Mouse (Mus musculus) CH12.LX (cell line): ENCODE measurements around the gene Hspa12a. TPM values are rescaled to one million over a fixed set of nuclear protein-coding genes. Genes with fewer than 3 reads are reported as not detected.

Experiments
- DNase-seq: peaks from one replicate; pipeline ENCODE4 v3.0.0-alpha.2; 2013; ENCODE audit errors: extremely low read depth
- H3K27ac ChIP-seq: 2 replicates; pipeline ENCODE4 v1.5.1; 2012; ENCODE audit warnings: low read depth, mild to moderate bottlenecking, control low read depth, moderate library complexity; ENCODE audit not compliant: insufficient read depth
- H3K27me3 ChIP-seq: replicated peaks from 2 replicates; pipeline ENCODE3; 2012; ENCODE audit warnings: inconsistent platforms
- H3K36me3 ChIP-seq, 2 experiments: replicated peaks in 1 of 2; 2 replicates each; pipeline versions ENCODE3 to v1.6.1; 2012; ENCODE audit warnings: inconsistent platforms in 1 of 2, low read length in 1 of 2, mild to moderate bottlenecking in 1 of 2, mixed read lengths in 1 of 2, moderate library complexity in 1 of 2; ENCODE audit not compliant: control insufficient read depth in 1 of 2, insufficient read depth in 1 of 2
- H3K4me1 ChIP-seq, 2 experiments: 2 replicates each; pipeline ENCODE4 v1.6.1; 2012; ENCODE audit warnings: inconsistent platforms in 1 of 2, moderate library complexity in 1 of 2; ENCODE audit not compliant: insufficient read depth in 2 of 2, control insufficient read depth in 1 of 2
- H3K4me2 ChIP-seq: 2 replicates; pipeline ENCODE4 v1.6.1; 2012; ENCODE audit warnings: low read depth, mild to moderate bottlenecking, control low read depth; ENCODE audit not compliant: poor library complexity, insufficient read depth, severe bottlenecking
- H3K4me3 ChIP-seq, 3 experiments: fragments of 150-350 bp in 1 of 3; sonication (generic) in 1 of 3; replicated peaks in 1 of 3; 2 replicates each; pipeline versions ENCODE3 to v1.5.1; 2011 to 2012; ENCODE audit warnings: low read depth in 2 of 3, low read length in 2 of 3, mild to moderate bottlenecking in 2 of 3, moderate library complexity in 2 of 3, control low read depth in 1 of 3, improper control_type of control experiment in 1 of 3, inconsistent platforms in 1 of 3, mixed read lengths in 1 of 3; ENCODE audit not compliant: poor library complexity in 1 of 3
- H3K79me2 ChIP-seq: replicated peaks from 2 replicates; pipeline ENCODE4 v1.6.1; 2012; ENCODE audit warnings: mild to moderate bottlenecking, moderate library complexity; ENCODE audit not compliant: control insufficient read depth, poor library complexity, insufficient read depth, severe bottlenecking; ENCODE audit errors: extremely low read depth
- H3K9ac ChIP-seq: 2 replicates; pipeline ENCODE4 v1.6.1; 2012; ENCODE audit warnings: low read depth, mild to moderate bottlenecking, control low read depth, moderate library complexity; ENCODE audit not compliant: insufficient read depth
- H3K9me3 ChIP-seq: replicated peaks from 2 replicates; pipeline ENCODE3; 2012; ENCODE audit warnings: low read length, inconsistent platforms, mixed read lengths
- CHD2 ChIP-seq: IDR thresholded peaks from 2 replicates; pipeline ENCODE4 v1.6.1; 2011; ENCODE audit warnings: low read length, improper control_type of control experiment
- ELF1 ChIP-seq: IDR thresholded peaks from 2 replicates; pipeline ENCODE4 v1.6.1; 2014; ENCODE audit warnings: low read depth, mild to moderate bottlenecking, inconsistent platforms, low read length, improper control_type of control experiment
- ETS1 ChIP-seq: conservative IDR thresholded peaks from 2 replicates; pipeline ENCODE4 v1.6.1; 2012; ENCODE audit warnings: low read depth, mild to moderate bottlenecking, inconsistent platforms, low read length, improper control_type of control experiment, moderate library complexity
- JUN ChIP-seq: IDR thresholded peaks from 2 replicates; pipeline ENCODE4 v1.6.1; 2011; ENCODE audit warnings: low read depth, mild to moderate bottlenecking, low read length, improper control_type of control experiment, moderate library complexity; ENCODE audit not compliant: insufficient read depth
- KAT2A ChIP-seq: IDR thresholded peaks from 2 replicates; pipeline ENCODE4 v1.6.1; 2012; ENCODE audit warnings: low read length, improper control_type of control experiment, inconsistent platforms; ENCODE audit not compliant: insufficient replicate concordance
- MAX ChIP-seq: IDR thresholded peaks from 2 replicates; pipeline ENCODE4 v1.6.1; 2011; ENCODE audit warnings: low read length, improper control_type of control experiment
- MAZ ChIP-seq: IDR thresholded peaks from 2 replicates; pipeline ENCODE4 v1.6.1; 2012; ENCODE audit warnings: low read depth, mild to moderate bottlenecking, inconsistent platforms, low read length, improper control_type of control experiment, moderate library complexity
- MXI1 ChIP-seq: IDR thresholded peaks from 2 replicates; pipeline ENCODE4 v1.6.1; 2011; ENCODE audit warnings: mild to moderate bottlenecking, low read depth, low read length, improper control_type of control experiment
- NELFE ChIP-seq: IDR thresholded peaks from 2 replicates; pipeline ENCODE4 v1.6.1; 2011; ENCODE audit warnings: low read depth, low read length, improper control_type of control experiment
- POLR2A ChIP-seq: IDR thresholded peaks from 2 replicates; pipeline ENCODE4 v1.6.1; 2011; ENCODE audit warnings: low read depth, mild to moderate bottlenecking, improper control_type of control experiment, low read length
- RAD21 ChIP-seq: IDR thresholded peaks from 2 replicates; pipeline ENCODE4 v1.6.1; 2011; ENCODE audit warnings: low read depth, mild to moderate bottlenecking, low read length, improper control_type of control experiment, moderate library complexity
- RCOR1 ChIP-seq: conservative IDR thresholded peaks from 2 replicates; pipeline ENCODE4 v1.6.1; 2012; ENCODE audit warnings: low read depth, mild to moderate bottlenecking, inconsistent platforms, low read length, improper control_type of control experiment
- SMC3 ChIP-seq: IDR thresholded peaks from 2 replicates; pipeline ENCODE4 v1.6.1; 2011; ENCODE audit warnings: low read depth, low read length, improper control_type of control experiment
- USF1 ChIP-seq: IDR thresholded peaks from 2 replicates; pipeline ENCODE4 v1.6.1; 2014; ENCODE audit warnings: low read depth, mild to moderate bottlenecking, inconsistent platforms, low read length, improper control_type of control experiment
- USF2 ChIP-seq: conservative IDR thresholded peaks from 2 replicates; pipeline ENCODE4 v1.6.1; 2011; ENCODE audit warnings: low read depth, low read length, improper control_type of control experiment
- ZC3H11A ChIP-seq: IDR thresholded peaks from 2 replicates; pipeline ENCODE4 v1.6.1; 2012; ENCODE audit warnings: low read depth, mild to moderate bottlenecking, inconsistent platforms, low read length, improper control_type of control experiment
- ZKSCAN1 ChIP-seq: IDR thresholded peaks from 2 replicates; pipeline ENCODE4 v1.6.1; 2012; ENCODE audit warnings: low read depth, inconsistent platforms, low read length, improper control_type of control experiment, borderline replicate concordance
- dilution Hi-C: fragments of 300-500 bp; cut with MboI; formaldehyde crosslinking; loops from 2 replicates; pipeline ENCODE4 v1.14.3; 2020; ENCODE audit warnings: low sequenced_read_pairs; ENCODE audit not compliant: extremely low pct_unique_long_range_greater_than_20kb, extremely low pct_ligation_motif_present
- in situ Hi-C: fragments of 300-500 bp; cut with MboI; formaldehyde crosslinking; loops from 3 replicates; pipeline ENCODE4 v1.14.3; 2019; ENCODE audit warnings: low sequenced_read_pairs, low pct_ligation_motif_present, low pct_unique_long_range_greater_than_20kb, mixed read lengths
- polyA plus RNA-seq: library from polyadenylated mRNA; unstranded; fragments of >175 nt; gene quantifications from 2 replicates; pipeline ENCODE4 v1.2.1, GENCODE M21; 2012; ENCODE audit warnings: low read depth; ENCODE audit not compliant: insufficient read length
- total RNA-seq, 2 experiments: library from RNA; depleted of rRNA; stranded (reverse); fragments of 300-350 nt in 1 of 2; fragments of >200 nt in 1 of 2; gene quantifications; 2 replicates each; pipeline ENCODE4 v1.2.3; 2012 to 2014

Gene Hspa12a
- total and polyA plus RNA-seq, 3 experiments = 1.4 to 1.9 (median 1.4) TPM

DNA sequence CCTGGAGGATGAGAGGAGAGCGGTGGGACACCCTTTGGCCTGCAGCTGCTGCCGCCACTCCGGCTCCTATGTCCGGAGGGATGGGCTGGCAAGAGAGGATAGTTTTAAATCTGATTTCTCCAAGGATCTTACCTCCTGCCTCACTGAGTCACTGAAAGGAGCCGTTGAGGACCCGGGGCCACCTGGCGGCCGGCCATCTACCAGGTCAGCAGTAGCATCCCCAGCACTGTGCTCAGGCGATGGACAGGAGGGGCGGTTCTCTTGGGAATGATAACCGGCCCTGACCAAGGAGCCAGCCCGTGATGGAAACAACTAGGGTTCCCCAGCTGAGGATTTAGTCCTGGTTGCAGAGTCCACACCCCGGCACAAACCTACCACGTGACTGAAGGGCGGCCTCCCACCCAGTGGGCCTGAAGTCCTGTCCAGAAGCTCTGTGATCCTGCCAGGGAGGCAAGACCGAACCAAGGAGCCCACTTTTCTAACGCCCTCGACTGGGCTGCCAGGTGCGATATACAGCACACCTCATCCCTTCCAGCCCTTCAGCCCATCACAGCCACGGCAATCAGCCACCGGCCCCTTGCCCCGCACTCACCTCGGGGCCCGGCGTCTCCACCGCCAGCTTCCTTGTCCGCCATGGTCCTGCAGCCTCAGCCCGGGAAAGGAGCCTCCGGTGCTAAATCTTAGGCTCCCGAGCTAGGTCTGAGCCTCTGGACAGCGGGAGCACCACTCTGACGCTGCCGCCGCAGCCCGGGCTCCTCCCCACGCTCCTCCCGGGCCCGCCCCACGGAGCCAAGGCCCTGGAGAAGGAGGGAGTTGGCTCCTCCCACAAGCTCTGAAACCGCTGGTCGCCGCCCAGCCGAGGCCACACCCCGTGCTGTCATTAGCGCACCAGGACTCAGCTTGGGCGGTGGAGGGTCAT, 82.9 kb downstream of the Hspa12a start:
- no peaks in the 10 kb centered on the region for H3K36me3 ChIP-seq
- no peak overlapping the region for H3K27ac ChIP-seq
- in situ Hi-C loops (no loop called here), dilution Hi-C loops (no loop called here)
- no peak for DNase-seq
- H3K9me3 ChIP-seq = peaks cover 4% of the 10 kb centered on the region
- TF ChIP-seq USF2 = no peak
- H3K9ac ChIP-seq = no peak overlapping the region
- peaks cover 0 to 11% of the 10 kb centered on the region in 2 experiments; a peak in 2 of 4 replicates for H3K4me1 ChIP-seq
- H3K79me2 ChIP-seq = no peaks in the 10 kb centered on the region
- no peaks in the 10 kb centered on the region for H3K27me3 ChIP-seq
- no peak overlapping the region for H3K4me3 ChIP-seq
- H3K4me2 ChIP-seq = no peak overlapping the region

DNA sequence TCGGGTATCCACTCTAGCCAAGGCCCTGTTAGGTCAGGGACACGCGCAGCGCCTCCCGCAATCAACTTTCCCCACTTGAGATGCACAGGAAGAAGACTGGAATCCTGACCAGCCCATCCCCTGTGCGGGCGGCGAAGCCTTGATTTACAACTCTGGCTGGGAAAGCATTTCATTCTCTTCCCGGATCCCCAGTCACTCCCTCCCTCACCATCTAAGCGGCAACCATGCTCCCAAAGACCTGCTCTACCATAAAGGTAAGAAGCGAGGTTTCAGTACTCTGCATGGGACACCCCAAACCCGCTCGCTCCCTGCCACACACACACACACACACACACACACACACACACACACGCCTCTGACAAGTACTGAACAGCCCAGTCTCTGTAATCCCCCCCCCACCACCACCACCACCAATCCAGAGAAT, 83.6 kb downstream of the Hspa12a start:
- in situ Hi-C loops (no loop called here), dilution Hi-C loops (no loop called here)
- DNase-seq = no peak
- Histone ChIP-seq H3K27me3 (no peaks in the 10 kb centered on the region), H3K4me1 (peaks cover 0 to 16% of the 10 kb centered on the region in 2 experiments; a peak in 2 of 4 replicates), H3K27ac (no peak overlapping the region)
- TF ChIP-seq JUN = no peak
- TF ChIP-seq ZC3H11A = no peak
- no peak for TF ChIP-seq POLR2A
- no peak for TF ChIP-seq KAT2A
- TF ChIP-seq USF2 = no peak
- TF ChIP-seq MAX = no peak
- no peak for TF ChIP-seq ETS1
- TF ChIP-seq ELF1 = no peak
- TF ChIP-seq RCOR1 = no peak
- TF ChIP-seq, all 38 proteins: peak for 0
- no peak overlapping the region for H3K9ac ChIP-seq
- no peaks in the 10 kb centered on the region for H3K79me2 ChIP-seq
- H3K4me3 ChIP-seq = no peak overlapping the region
- no peaks in the 10 kb centered on the region for H3K36me3 ChIP-seq
- H3K9me3 ChIP-seq = peaks cover 4% of the 10 kb centered on the region
- H3K4me2 ChIP-seq = no peak overlapping the region

DNA sequence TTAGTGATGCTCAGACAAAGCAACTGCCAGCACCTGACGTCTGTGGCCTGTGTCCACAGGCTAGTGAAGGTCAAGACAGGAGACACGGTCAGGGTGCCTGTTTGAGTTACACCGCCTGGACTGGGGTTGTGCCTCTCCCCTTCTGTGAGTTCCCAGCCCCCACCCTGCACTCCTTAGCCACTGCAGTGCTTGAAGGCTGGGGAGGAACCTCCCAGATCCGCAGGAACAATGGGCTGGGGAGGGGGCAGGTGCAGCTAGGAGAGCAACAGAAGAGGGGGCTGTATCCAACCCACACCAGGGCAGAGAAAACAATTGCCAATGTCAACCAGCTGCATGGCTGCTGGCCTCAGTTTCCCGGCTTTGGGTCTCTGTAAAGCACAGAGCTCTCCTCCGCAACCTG, 84.1 kb downstream of the Hspa12a start:
- TF ChIP-seq MAZ = no peak
- no peak for TF ChIP-seq ZKSCAN1
- TF ChIP-seq USF1 = no peak
- TF ChIP-seq NELFE = no peak
- TF ChIP-seq SMC3 = no peak
- no peak for TF ChIP-seq KAT2A
- TF ChIP-seq MXI1 = no peak
- TF ChIP-seq RAD21 = no peak
- no peak for TF ChIP-seq CHD2
- Histone ChIP-seq H3K27ac (no peak overlapping the region), H3K4me3 (no peak overlapping the region), H3K9ac (no peak overlapping the region), H3K4me1 (peaks cover 0 to 21% of the 10 kb centered on the region in 2 experiments; a peak in 2 of 4 replicates), H3K4me2 (no peak overlapping the region), H3K79me2 (no peaks in the 10 kb centered on the region), H3K9me3 (peaks cover 4% of the 10 kb centered on the region), H3K36me3 (no peaks in the 10 kb centered on the region), H3K27me3 (no peaks in the 10 kb centered on the region)
- dilution Hi-C loops (no loop called here), in situ Hi-C loops (no loop called here)
- DNase-seq = no peak
